Mouse (Mus musculus) intestine, postnatal 0 days (tissue): ENCODE results near the gene Syt7. TPM values are rescaled to one million over a fixed set of nuclear protein-coding genes. Genes with fewer than 3 reads are reported as not detected.
A peak's percentile ranks its signal among the peaks of the same experiment; 100 is the strongest.

Experiments used
- ATAC-seq: fragments of 200-750 bp; cut with Nextera tagmentation; 2 replicates; pipeline ENCODE4 v1.8.0; 2017; ENCODE audit warnings: mild to moderate bottlenecking, moderate TSS enrichment, moderate library complexity
- H3K27ac ChIP-seq: fragments of 300-500 bp; sonication (generic); 2 replicates; pipeline ENCODE4 v1.5.1; 2014; ENCODE audit warnings: mild to moderate bottlenecking, low read depth, low read length, moderate library complexity
- H3K27me3 ChIP-seq: fragments of 300-500 bp; sonication (generic); replicated peaks from 2 replicates; pipeline ENCODE4 v1.6.1; 2014; ENCODE audit warnings: low read length, mixed read lengths; ENCODE audit not compliant: control insufficient read depth, insufficient read depth
- H3K36me3 ChIP-seq: fragments of 300-500 bp; sonication (generic); 2 replicates; pipeline ENCODE4 v1.6.1; 2014; ENCODE audit warnings: mild to moderate bottlenecking, moderate library complexity; ENCODE audit not compliant: control insufficient read depth, insufficient read depth
- H3K4me1 ChIP-seq: fragments of 300-500 bp; sonication (generic); replicated peaks from 2 replicates; pipeline ENCODE4 v1.6.1; 2014; ENCODE audit warnings: antibody characterized with exemption, low read length, mixed read lengths; ENCODE audit not compliant: control insufficient read depth, insufficient read depth
- H3K4me2 ChIP-seq: fragments of 300-500 bp; sonication (generic); replicated peaks from 2 replicates; pipeline ENCODE4 v1.6.1; 2014; ENCODE audit warnings: low read depth, mild to moderate bottlenecking, moderate library complexity
- H3K4me3 ChIP-seq: fragments of 300-500 bp; sonication (generic); 2 replicates; pipeline ENCODE4 v1.5.1; 2014; ENCODE audit warnings: low read depth, low read length
- H3K9ac ChIP-seq: fragments of 300-500 bp; sonication (generic); 2 replicates; pipeline ENCODE4 v1.6.1; 2014; ENCODE audit warnings: mild to moderate bottlenecking, low read depth, low read length
- H3K9me3 ChIP-seq: fragments of 300-500 bp; sonication (generic); 2 replicates; pipeline ENCODE4 v1.6.1; 2016; ENCODE audit warnings: mixed run types; ENCODE audit not compliant: control insufficient read depth
- CTCF ChIP-seq: sonication (generic); IDR thresholded peaks from 2 replicates; pipeline ENCODE4 v1.5.1; 2016; ENCODE audit warnings: low read depth, mild to moderate bottlenecking, control low read depth, antibody characterized with exemption, moderate library complexity
- WGBS: fragments of 180-500 bp; shearing (Covaris S2); extraction: QIAGEN DNeasy Blood & Tissue Kit; methylation state at CpG from one replicate; pipeline ENCODE4 v1.1.7; 2014; 5-methylcytosine and 5-hydroxymethylcytosine counted together
- polyA plus RNA-seq: library from polyadenylated mRNA; unstranded; fragments of >200 nt; fragmentation: Nextera tagmentation; extraction: Ambion mirVana; gene quantifications from 2 replicates; pipeline ENCODE4 v1.2.1, GENCODE M21; 2015

Syt7 gene
- polyA plus RNA-seq, 1 experiment from 2014 or later: 1.9 TPM

- H3K27ac ChIP-seq: no peak overlapping the region
- no peak overlapping the region for H3K4me3 ChIP-seq
- no peak overlapping the region for H3K4me2 ChIP-seq
- H3K36me3 ChIP-seq: no peaks in the 10 kb centered on the region; the same call in 1 of the 2 replicates
- H3K27me3 ChIP-seq: no peaks in the 10 kb centered on the region; the same call in 1 of the 2 replicates
- H3K4me1 ChIP-seq: no peaks in the 10 kb centered on the region
- no peak for ATAC-seq
- TF ChIP-seq CTCF: no peak
- no peaks in the 10 kb centered on the region for H3K9me3 ChIP-seq
- H3K9ac ChIP-seq: no peak overlapping the region
- WGBS: 55% methylated on average over 25 of the region's 25 CpGs
Observed at GRCm38 (mm10) chr19:10426312-10426711, 37.4 kb downstream of the Syt7 start.

- no peaks in the 10 kb centered on the region for H3K9me3 ChIP-seq
- no peak overlapping the region for H3K9ac ChIP-seq
- no peak overlapping the region for H3K27ac ChIP-seq
- H3K27me3 ChIP-seq: no peaks in the 10 kb centered on the region; the same call in 1 of the 2 replicates
- WGBS: 39% methylated on average over 6 of the region's 6 CpGs
- no peak for TF ChIP-seq CTCF
- H3K4me1 ChIP-seq: no peaks in the 10 kb centered on the region
- no peak overlapping the region for H3K4me2 ChIP-seq
- no peaks in the 10 kb centered on the region; the same call in 1 of the 2 replicates for H3K36me3 ChIP-seq
- H3K4me3 ChIP-seq: no peak overlapping the region
- ATAC-seq: no peak
Observed at GRCm38 (mm10) chr19:10426793-10427192, 37.9 kb downstream of the Syt7 start.

GRCm38 (mm10) chr19:10427431-10427830, 38.5 kb downstream of the Syt7 start:
- Histone ChIP-seq H3K4me1 (no peaks in the 10 kb centered on the region), H3K4me2 (no peak overlapping the region), H3K9ac (no peak overlapping the region), H3K27ac (no peak overlapping the region), H3K27me3 (no peaks in the 10 kb centered on the region; the same call in 1 of the 2 replicates), H3K9me3 (no peaks in the 10 kb centered on the region), H3K36me3 (no peaks in the 10 kb centered on the region; the same call in 1 of the 2 replicates), H3K4me3 (no peak overlapping the region)
- 66% methylated on average over 9 of the region's 9 CpGs for whole genome bisulfite sequencing
- 0 out of 2 replicates have a peak, but pooled peaks have one; percentile 6 for TF ChIP-seq CTCF
- ATAC-seq: no peak

GRCm38 (mm10) chr19:10429371-10429770, 40.5 kb downstream of the Syt7 start:
- H3K9ac ChIP-seq: no peak overlapping the region
- no peak for ATAC-seq
- no peak for TF ChIP-seq CTCF
- no peaks in the 10 kb centered on the region; the same call in 1 of the 2 replicates for H3K36me3 ChIP-seq
- H3K27ac ChIP-seq: no peak overlapping the region
- 83% methylated on average over 8 of the region's 8 CpGs for WGBS
- H3K4me3 ChIP-seq: no peak overlapping the region
- H3K4me2 ChIP-seq: no peak overlapping the region
- H3K27me3 ChIP-seq: no peaks in the 10 kb centered on the region
- H3K4me1 ChIP-seq: no peaks in the 10 kb centered on the region
- H3K9me3 ChIP-seq: no peaks in the 10 kb centered on the region

- H3K4me3 ChIP-seq: no peak overlapping the region
- no peak for ATAC-seq
- no peaks in the 10 kb centered on the region; the same call in 1 of the 2 replicates for H3K36me3 ChIP-seq
- H3K9ac ChIP-seq: no peak overlapping the region
- H3K27me3 ChIP-seq: no peaks in the 10 kb centered on the region
- H3K4me2 ChIP-seq: no peak overlapping the region
- no peak overlapping the region for H3K27ac ChIP-seq
- no peaks in the 10 kb centered on the region for H3K9me3 ChIP-seq
- H3K4me1 ChIP-seq: no peaks in the 10 kb centered on the region
- TF ChIP-seq CTCF: no peak
- WGBS: 48% methylated on average over 3 of the region's 3 CpGs
Observed at GRCm38 (mm10) chr19:10431410-10431809, 42.5 kb downstream of the Syt7 start.

- no peak overlapping the region for H3K4me3 ChIP-seq
- no peaks in the 10 kb centered on the region for H3K4me1 ChIP-seq
- H3K9ac ChIP-seq: no peak overlapping the region
- H3K27ac ChIP-seq: no peak overlapping the region
- TF ChIP-seq CTCF: no peak
- no peak overlapping the region for H3K4me2 ChIP-seq
- no peak for ATAC-seq
- no peaks in the 10 kb centered on the region for H3K9me3 ChIP-seq
- H3K36me3 ChIP-seq: no peaks in the 10 kb centered on the region
- no peaks in the 10 kb centered on the region for H3K27me3 ChIP-seq
- 64% methylated on average over 4 of the region's 4 CpGs for WGBS
Observed at GRCm38 (mm10) chr19:10431841-10432240, 43.0 kb downstream of the Syt7 start.

GRCm38 (mm10) chr19:10433225-10433624, 44.3 kb downstream of the Syt7 start:
- Histone ChIP-seq H3K9me3 (no peaks in the 10 kb centered on the region), H3K4me2 (no peak overlapping the region), H3K9ac (no peak overlapping the region), H3K4me3 (no peak overlapping the region), H3K27me3 (no peaks in the 10 kb centered on the region), H3K36me3 (no peaks in the 10 kb centered on the region), H3K4me1 (no peaks in the 10 kb centered on the region), H3K27ac (no peak overlapping the region)
- no peak for TF ChIP-seq CTCF
- no peak for ATAC-seq
- 80% methylated on average over 7 of the region's 7 CpGs for WGBS
